Mouse (Mus musculus): ENCODE results near the gene Nxpe5.
A peak's percentile ranks its signal among the peaks of the same experiment; 100 is the strongest.

Gene Nxpe5

DNA sequence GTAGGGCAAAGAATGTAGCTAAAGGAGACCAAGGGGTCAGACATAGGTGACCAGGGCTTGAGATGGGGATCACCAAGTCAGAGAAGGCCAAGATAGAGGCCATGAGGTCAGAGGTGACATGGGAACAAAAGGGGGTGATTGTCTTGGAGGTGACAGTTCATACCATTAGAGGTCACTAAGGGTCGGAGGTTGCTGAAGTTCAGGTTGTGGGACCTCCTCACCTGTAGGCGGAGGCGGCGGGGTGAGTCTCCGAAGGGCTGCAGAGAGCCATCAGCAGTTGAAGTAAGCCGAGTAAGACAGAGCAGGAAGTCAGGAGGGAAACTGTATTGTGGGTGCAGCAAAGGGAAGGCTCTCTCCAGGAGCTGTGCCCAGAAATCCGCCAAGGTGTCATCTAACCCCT is 52.3 kb downstream of the Nxpe5 start:
- no peak for DNase-seq (ENCODE audit: low spot score)

DNA sequence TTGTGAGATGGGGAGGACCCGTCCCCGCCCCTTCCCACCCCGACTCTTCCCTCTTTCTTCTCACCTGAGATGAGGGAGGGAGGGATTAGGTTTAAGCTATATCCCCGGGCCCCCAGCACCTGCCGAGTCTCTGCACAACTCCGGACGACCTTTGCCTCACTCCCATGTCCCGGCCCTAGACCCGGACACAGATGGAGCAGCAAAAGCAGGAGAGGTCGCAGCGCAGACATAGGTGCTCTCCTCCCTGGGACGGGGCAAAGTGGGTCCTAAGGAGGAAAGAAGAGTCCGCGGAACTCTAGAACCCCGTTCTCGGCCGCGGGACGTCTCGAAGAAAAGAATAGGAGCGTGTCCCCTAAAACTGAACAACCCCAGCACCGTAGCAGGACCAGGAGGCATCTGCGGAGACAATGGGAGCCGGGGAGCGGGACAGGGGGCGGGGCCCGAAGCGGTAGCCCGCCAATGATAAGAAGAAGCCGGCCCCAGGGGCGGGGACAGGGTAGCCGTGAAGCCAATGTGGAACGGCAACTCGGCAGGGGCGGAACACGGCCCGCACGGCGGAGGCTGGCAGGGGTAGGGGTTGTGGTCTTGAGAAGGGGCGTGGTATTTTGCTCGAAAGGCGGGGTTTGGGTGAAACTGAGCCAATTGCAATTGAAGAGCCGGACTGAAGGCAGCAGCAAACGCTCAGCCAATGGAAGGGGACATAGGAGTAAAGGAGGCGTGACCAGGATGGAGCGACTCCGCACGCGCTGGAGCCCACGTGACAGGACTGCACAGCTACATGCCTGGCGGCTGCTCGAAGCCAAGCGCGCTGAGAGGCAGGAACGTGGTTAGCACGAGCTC is 54.1 kb downstream of the Nxpe5 start, which contains the start of the genes Gm43720, Gpc2 and Stag3:
TSS of gene Gm43720 (minus strand) at position 374 of the 840 bp plus-strand sequence.
TSS of gene Gpc2 (minus strand) at position 421 of the 840 bp plus-strand sequence.
TSS of gene Stag3 (plus strand) at position 656 of the 840 bp plus-strand sequence.
- DNase-seq (ENCODE audit: low spot score) = peak; percentile 68

GRCm38 (mm10) chr5:138280425-138280768 is 54.7 kb downstream of the Nxpe5 start:
- DNase-seq (ENCODE audit: low spot score) = no peak

- DNase-seq (ENCODE audit: low spot score) = no peak
Measured at GRCm38 (mm10) chr5:138280829-138281228, 55.1 kb downstream of the Nxpe5 start.

DNA sequence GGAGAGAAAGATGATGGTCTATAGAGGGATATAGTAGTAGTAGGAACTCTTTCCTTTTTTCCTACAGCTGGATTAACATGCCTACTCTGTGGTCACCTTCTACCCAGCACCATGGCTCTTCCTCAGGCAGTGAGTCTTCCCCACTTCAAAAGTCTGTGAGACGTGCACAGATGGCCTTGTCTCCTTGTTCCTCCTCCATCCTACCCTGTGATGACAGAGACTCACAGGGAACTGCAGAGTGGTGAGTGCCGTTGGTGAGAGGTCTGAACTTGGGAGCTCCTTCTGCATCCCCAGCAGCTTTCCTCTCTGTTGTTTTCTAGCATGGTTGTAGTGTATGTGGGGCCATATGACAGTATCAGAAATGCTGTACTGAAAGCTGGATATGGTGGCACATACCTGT is 56.1 kb downstream of the Nxpe5 start:
- no peak for DNase-seq (ENCODE audit: low spot score)

GRCm38 (mm10) chr5:138283540-138283939 is 57.8 kb downstream of the Nxpe5 start:
- no peak for DNase-seq (ENCODE audit: low spot score)

GRCm38 (mm10) chr5:138287861-138288260 is 62.2 kb downstream of the Nxpe5 start:
- no peak for DNase-seq (ENCODE audit: low spot score)

DNA sequence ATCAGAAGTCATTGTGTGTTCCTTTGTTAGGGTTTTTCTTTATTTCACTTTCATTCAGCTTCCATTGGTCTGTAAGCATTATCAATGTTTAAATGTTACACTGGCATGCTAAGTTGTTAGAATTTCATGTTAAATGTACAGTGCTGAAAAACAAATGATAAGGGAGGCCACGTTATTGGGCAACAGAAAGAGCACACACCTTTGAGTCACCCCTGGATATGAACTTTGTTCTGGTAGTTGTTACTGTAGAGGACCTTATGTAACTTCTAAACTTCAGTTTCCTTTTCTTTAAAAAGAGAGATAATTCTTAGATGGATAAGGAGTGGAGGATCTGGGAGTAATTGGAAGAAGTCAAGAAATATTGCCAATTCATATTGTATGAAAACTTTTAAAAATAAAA is 65.9 kb downstream of the Nxpe5 start:
- no peak for DNase-seq (ENCODE audit: low spot score)

DNA sequence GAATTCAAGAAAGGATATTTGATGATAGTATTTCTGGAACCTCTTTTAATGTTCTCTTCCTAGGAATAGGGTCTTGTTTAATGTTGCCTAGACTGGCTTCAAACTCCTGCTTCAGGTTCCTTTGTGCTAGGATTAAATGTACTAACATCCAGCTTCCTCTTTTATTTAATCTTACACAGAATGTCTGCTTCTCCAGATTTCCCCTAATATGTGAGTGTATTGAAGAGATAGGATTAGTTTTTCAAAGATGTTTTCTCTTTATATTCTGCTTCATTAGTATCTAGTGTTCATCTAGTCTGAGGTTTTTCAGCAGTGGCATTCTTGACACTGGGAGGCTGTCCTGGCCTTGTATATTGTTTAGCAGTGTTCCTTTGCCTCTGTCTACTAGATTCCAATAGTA is 68.5 kb downstream of the Nxpe5 start:
- no peak for DNase-seq (ENCODE audit: low spot score)

DNA sequence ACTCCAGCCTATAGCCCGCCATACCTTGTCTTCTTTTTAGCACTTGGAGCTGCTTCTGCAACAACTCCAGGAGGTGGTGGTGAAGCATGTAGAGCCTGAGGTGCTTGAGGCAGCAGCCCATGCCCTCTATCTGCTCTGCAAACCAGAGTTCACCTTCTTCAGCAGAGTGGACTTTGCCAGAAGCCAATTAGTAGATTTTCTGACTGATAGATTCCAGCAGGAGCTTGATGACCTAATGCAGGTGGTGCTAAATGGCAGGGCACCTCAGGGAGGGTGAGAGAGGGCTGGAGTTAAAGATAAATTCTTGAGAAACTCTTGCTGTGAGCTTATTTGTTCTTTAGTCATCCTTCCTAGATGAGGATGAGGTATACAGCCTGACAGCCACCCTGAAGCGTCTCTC is 73.9 kb downstream of the Nxpe5 start:
- DNase-seq (ENCODE audit: low spot score) = no peak
